Mouse (Mus musculus): ENCODE results near the gene Zranb2. TPM values are rescaled to one million over a fixed set of nuclear protein-coding genes. Genes with fewer than 3 reads are reported as not detected.

Gene Zranb2
- polyA plus RNA-seq, 1 experiment, result 2.4 TPM

DNA sequence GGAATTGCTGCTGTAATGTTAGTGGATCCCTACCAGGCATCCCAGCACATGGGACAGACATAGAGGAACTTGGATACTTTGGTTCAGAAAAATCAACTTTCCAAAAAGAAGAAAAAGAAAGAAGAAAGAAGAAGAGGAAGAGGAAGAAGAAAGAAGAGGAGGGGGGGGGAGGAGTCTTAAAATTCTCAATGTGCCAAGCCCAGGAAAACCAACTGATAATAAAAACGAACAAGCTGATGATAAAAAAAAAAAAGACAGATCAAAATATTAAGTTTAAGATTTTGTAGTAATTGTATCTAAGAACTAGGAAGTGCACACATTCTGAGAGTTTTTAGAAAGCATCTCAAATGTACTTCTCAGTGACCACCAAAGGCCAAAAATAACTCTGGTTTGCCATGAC lies 42.9 kb downstream of the Zranb2 start:
- peaks cover 4% of the 10 kb centered on the region; the same call in 1 of the 2 replicates for H3K4me1 ChIP-seq (ENCODE audit: control insufficient read depth, insufficient read depth, insufficient read length)
- no peak overlapping the region for H3K27ac ChIP-seq (ENCODE audit: insufficient read depth, low read length)
- H3K4me3 ChIP-seq (ENCODE audit: extremely low read depth, insufficient read depth, insufficient read length), result no peak overlapping the region
- H3K36me3 ChIP-seq (ENCODE audit: control insufficient read depth, insufficient read depth, low read length), result no peaks in the 10 kb centered on the region
- no peak for DNase-seq (ENCODE audit: low read depth in 1 of 2, low spot score in 2 of 2)
- H3K27me3 ChIP-seq (ENCODE audit: control insufficient read depth, insufficient read depth, low read length), result no peaks in the 10 kb centered on the region
- TF ChIP-seq POLR2A (IDR thresholded peaks at IDR 0.05; ENCODE audit: low read depth, low read length) (no peak), CTCF (IDR thresholded peaks at IDR 0.05; ENCODE audit: extremely low read depth, insufficient read depth, insufficient read length, insufficient replicate concordance) (no peak)
- WGBS, result 11% methylated on average over 1 of the region's 1 CpGs

DNA sequence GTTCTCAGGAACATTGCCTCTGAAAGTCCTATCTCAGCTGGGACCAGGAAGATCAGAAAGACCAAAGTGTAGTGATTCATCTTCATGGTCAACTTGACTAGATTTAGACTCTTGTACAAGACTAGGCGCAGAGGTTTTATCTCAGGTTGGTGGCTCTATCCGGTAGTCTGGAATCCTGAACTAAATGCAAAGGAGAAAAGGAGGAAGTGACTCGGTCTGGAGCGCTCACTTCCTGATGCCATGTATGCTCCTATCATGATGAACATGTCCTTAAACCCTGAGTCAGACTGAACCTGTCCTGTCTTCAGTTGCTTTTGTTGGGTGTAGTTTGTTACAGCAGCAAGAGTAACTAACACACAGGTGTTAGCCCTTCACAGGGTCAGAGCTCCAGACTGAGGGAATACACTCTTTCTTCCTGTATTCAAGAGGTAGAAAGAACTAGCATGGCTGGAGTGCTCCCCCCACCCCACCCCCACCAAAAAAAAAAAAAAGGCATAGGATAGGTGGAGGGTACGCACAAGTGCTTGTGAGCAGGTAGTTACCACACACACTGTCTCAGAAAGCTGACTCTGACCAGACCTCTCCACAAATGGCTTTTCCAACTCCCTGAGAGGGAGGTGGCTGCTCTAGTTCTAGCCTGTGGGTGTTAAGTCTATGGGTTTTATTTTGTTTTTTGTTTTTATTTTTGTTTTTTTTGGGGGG lies 44.7 kb downstream of the Zranb2 start:
- 0 out of 2 replicates have a peak, but pooled peaks cover 2% of the 10 kb centered on the region for H3K4me1 ChIP-seq (ENCODE audit: control insufficient read depth, insufficient read depth, insufficient read length)
- no peak overlapping the region for H3K4me3 ChIP-seq (ENCODE audit: extremely low read depth, insufficient read depth, insufficient read length)
- WGBS, result 70% methylated on average over 5 of the region's 5 CpGs
- DNase-seq (ENCODE audit: low read depth in 1 of 2, low spot score in 2 of 2), result no peak
- TF ChIP-seq CTCF (IDR thresholded peaks at IDR 0.05; ENCODE audit: extremely low read depth, insufficient read depth, insufficient read length, insufficient replicate concordance), result no peak
- TF ChIP-seq POLR2A (IDR thresholded peaks at IDR 0.05; ENCODE audit: low read depth, low read length), result no peak
- H3K27ac ChIP-seq (ENCODE audit: insufficient read depth, low read length), result no peak overlapping the region
- no peaks in the 10 kb centered on the region for H3K36me3 ChIP-seq (ENCODE audit: control insufficient read depth, insufficient read depth, low read length)
- H3K27me3 ChIP-seq (ENCODE audit: control insufficient read depth, insufficient read depth, low read length), result no peaks in the 10 kb centered on the region

DNA sequence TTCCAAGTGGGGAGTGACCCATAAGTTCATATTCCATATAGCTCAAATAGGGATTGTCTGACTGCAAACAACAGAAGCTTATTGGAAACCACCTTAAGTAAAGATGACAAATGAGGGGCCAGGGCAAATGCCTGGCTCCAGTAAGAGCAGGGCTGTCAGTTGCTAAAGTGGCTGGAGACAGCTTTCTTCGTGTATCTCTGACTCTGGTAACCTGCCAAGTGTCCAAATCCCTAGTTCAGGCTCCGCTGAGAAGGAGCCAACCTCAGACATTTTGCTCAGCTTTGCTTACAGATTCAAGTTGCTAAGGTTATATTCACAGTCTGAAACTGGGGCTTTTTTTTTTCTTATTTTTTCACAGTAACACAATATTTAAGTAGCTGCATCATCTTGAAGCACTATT lies 45.4 kb downstream of the Zranb2 start:
- no peaks in the 10 kb centered on the region for H3K36me3 ChIP-seq (ENCODE audit: control insufficient read depth, insufficient read depth, low read length)
- H3K27me3 ChIP-seq (ENCODE audit: control insufficient read depth, insufficient read depth, low read length), result no peaks in the 10 kb centered on the region
- 0 out of 2 replicates have a peak, but pooled peaks cover 2% of the 10 kb centered on the region for H3K4me1 ChIP-seq (ENCODE audit: control insufficient read depth, insufficient read depth, insufficient read length)
- H3K27ac ChIP-seq (ENCODE audit: insufficient read depth, low read length), result no peak overlapping the region
- WGBS, result 72% methylated on average over 2 of the region's 2 CpGs
- TF ChIP-seq CTCF (IDR thresholded peaks at IDR 0.05; ENCODE audit: extremely low read depth, insufficient read depth, insufficient read length, insufficient replicate concordance), result no peak
- TF ChIP-seq POLR2A (IDR thresholded peaks at IDR 0.05; ENCODE audit: low read depth, low read length), result no peak
- no peak overlapping the region for H3K4me3 ChIP-seq (ENCODE audit: extremely low read depth, insufficient read depth, insufficient read length)
- no peak for DNase-seq (ENCODE audit: low read depth in 1 of 2, low spot score in 2 of 2)

DNA sequence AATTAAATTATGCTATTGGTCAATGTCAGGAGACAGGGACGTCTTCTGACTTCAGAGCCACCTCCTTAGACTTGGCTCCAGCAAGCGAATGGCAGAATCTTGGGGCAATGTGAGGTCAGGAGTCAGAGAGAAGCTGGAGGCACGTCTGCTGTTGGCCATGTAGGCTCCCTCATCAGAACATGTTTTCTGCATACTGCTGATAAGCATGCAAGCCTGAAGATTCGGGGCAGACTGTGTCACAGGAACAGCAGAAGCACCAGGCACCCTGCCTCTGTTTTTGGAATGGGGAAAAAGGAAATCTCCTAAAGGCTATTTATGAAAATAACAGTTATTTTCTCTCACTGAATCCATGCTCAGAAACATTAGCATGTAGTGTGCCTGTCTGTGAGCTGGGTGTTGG lies 46.3 kb downstream of the Zranb2 start:
- no peaks in the 10 kb centered on the region for H3K27me3 ChIP-seq (ENCODE audit: control insufficient read depth, insufficient read depth, low read length)
- 0 out of 2 replicates have a peak, but pooled peaks cover 2% of the 10 kb centered on the region for H3K4me1 ChIP-seq (ENCODE audit: control insufficient read depth, insufficient read depth, insufficient read length)
- H3K27ac ChIP-seq (ENCODE audit: insufficient read depth, low read length), result no peak overlapping the region
- TF ChIP-seq POLR2A (IDR thresholded peaks at IDR 0.05; ENCODE audit: low read depth, low read length) (no peak), CTCF (IDR thresholded peaks at IDR 0.05; ENCODE audit: extremely low read depth, insufficient read depth, insufficient read length, insufficient replicate concordance) (no peak)
- H3K36me3 ChIP-seq (ENCODE audit: control insufficient read depth, insufficient read depth, low read length), result no peaks in the 10 kb centered on the region
- DNase-seq (ENCODE audit: low read depth in 1 of 2, low spot score in 2 of 2), result no peak
- 76% methylated on average over 4 of the region's 4 CpGs for WGBS
- H3K4me3 ChIP-seq (ENCODE audit: extremely low read depth, insufficient read depth, insufficient read length), result no peak overlapping the region

DNA sequence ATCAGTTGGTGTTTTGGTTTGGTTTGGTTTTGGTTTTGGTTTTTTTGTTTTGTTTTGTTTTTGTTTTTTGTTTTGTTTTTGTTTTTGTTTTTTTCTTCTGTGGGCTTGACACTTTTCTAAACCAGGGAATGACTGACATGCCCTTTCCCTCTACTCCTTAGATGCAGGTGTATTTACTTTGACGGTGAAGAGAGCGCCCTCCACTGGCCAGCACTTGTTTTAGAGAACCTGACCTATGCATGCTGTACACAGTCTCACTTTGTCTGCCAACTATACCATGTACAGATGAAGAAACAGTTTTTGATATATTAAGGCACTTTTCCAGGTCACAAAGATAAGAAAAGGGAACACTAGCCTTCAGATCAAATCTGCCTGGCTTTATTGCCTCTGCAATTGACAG lies 47.8 kb downstream of the Zranb2 start:
- no peaks in the 10 kb centered on the region for H3K4me1 ChIP-seq (ENCODE audit: control insufficient read depth, insufficient read depth, insufficient read length)
- TF ChIP-seq POLR2A (IDR thresholded peaks at IDR 0.05; ENCODE audit: low read depth, low read length), result no peak
- TF ChIP-seq CTCF (IDR thresholded peaks at IDR 0.05; ENCODE audit: extremely low read depth, insufficient read depth, insufficient read length, insufficient replicate concordance), result no peak

DNA sequence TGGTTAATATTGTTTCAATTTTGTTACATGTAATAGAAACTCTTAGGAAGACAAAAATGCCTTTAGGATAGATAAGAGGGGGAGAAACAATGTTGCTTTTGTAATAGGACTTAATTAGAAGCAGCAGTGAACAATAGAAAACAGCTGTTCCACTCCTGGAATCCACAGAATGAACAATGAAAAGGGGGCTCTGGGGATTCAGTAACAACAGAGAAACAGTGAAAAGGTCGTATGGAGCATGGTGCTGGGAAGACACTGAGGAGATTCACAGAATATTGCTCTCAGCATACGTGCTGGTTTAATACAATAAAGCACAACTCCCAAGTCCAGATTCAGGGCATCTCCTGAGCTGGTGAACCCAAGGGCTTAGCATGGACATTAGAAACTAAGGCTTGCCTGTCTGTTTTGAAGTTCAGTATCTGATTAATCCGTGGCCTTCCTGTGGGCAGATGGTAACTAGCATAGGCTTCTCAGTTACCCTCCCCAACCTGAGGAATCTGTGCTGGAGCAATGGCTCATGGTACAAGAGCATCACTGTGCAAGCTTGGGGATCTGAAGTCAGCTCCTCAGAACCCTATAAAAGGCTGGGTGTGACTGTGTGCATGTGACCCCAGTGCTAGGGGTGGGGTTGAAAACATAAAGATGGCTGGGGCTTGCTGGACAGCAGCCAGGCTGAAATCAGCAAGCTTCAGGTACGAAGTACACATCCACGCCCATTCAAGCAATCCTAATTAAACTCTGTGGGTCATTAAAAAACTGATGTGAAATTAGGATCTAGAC lies 48.9 kb downstream of the Zranb2 start:
- no peak overlapping the region for H3K27ac ChIP-seq (ENCODE audit: insufficient read depth, low read length)
- H3K4me3 ChIP-seq (ENCODE audit: extremely low read depth, insufficient read depth, insufficient read length), result no peak overlapping the region
- no peaks in the 10 kb centered on the region for H3K4me1 ChIP-seq (ENCODE audit: control insufficient read depth, insufficient read depth, insufficient read length)
- TF ChIP-seq CTCF (IDR thresholded peaks at IDR 0.05; ENCODE audit: extremely low read depth, insufficient read depth, insufficient read length, insufficient replicate concordance) (no peak), POLR2A (IDR thresholded peaks at IDR 0.05; ENCODE audit: low read depth, low read length) (no peak)
- H3K36me3 ChIP-seq (ENCODE audit: control insufficient read depth, insufficient read depth, low read length), result no peaks in the 10 kb centered on the region
- H3K27me3 ChIP-seq (ENCODE audit: control insufficient read depth, insufficient read depth, low read length), result no peaks in the 10 kb centered on the region
- 77% methylated on average over 5 of the region's 5 CpGs for WGBS
- DNase-seq (ENCODE audit: low read depth in 1 of 2, low spot score in 2 of 2), result no peak

More for the DNA sequence above, 47.8 kb downstream of the Zranb2 start:
- no peak overlapping the region for H3K4me3 ChIP-seq (ENCODE audit: extremely low read depth, insufficient read depth, insufficient read length)
- no peaks in the 10 kb centered on the region for H3K27me3 ChIP-seq (ENCODE audit: control insufficient read depth, insufficient read depth, low read length)
- no peaks in the 10 kb centered on the region for H3K36me3 ChIP-seq (ENCODE audit: control insufficient read depth, insufficient read depth, low read length)
- no peak overlapping the region for H3K27ac ChIP-seq (ENCODE audit: insufficient read depth, low read length)
- WGBS, result 63% methylated on average over 2 of the region's 2 CpGs
- DNase-seq (ENCODE audit: low read depth in 1 of 2, low spot score in 2 of 2), result no peak
